Mouse (Mus musculus) layer of hippocampus, postnatal 25 days (tissue): ENCODE measurements around the gene Fam160b1. TPM values are rescaled to one million over a fixed set of nuclear protein-coding genes. Genes with fewer than 3 reads are reported as not detected.

Source experiments
- DNase-seq, 2 experiments: peaks; one replicate each; pipeline ENCODE4 v3.0.0; 2022; ENCODE audit warnings: mixed read lengths in 2 of 2, low spot score in 1 of 2; ENCODE audit errors: extremely low spot score in 1 of 2
- total RNA-seq, 2 experiments: library from RNA; stranded (reverse); gene quantifications; 2 replicates each; pipeline ENCODE4 v1.2.3; 2021

Gene Fam160b1
- total RNA-seq, 2 experiments from 2014 or later = 21.1 to 21.7 TPM

DNA sequence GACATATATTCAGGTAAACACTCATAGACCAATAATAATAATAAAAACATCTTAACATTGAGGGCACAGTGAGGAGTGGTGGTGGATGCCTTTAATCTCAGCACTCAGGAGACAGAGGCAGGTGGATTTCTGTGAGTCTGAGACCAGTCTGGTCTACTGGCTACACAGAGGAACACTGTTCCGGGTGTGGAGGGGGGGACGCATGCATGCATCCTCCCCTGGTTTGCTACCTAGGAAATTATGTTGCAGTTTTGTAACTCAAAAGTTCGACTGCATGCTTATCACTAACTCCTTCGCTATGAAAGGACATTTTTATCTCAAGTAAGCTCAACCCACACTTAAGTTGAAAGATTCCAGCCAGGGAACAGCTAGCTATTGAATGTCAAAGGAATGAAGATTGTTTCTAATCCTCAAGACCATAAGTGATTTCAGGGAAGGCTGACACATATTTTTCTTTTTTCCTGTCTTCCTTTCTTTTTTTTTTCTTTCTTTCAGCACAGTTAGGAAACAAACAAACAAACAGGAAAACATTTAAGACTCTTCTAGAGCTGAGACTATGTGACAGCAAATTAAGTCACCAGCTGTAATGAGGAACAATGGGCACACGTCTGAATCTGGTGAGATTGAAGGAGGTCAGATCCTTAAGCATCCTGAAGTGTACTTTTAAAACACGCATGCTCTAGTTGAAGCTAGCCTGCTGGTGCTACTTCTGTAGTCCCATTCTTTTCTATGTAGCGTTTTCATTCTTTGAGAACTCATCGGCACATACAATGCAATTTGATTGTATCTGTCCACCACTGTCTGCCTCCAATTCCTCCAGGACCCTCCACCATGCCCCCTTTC, 19.4 kb upstream of the Fam160b1 start:
- no peak for DNase-seq

DNA sequence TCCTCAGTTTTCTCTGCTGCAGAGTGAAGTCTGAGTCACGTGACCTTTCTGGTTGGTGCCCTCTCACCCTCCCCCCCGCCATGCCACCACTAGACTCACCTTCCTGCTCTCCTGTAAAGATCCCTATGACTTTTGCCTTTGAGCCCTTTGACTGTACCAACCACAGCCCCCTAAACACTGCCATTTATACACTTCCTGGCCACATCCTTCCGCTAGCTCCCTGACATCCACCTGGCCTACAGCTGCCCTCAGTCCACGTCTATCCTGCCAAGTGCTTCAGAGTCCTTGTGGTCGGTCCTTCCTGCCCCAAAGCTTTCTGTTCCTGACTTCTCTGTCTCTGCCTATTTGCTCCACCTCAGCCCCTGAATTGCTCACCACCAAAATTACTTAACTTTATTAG, 16.6 kb upstream of the Fam160b1 start:
- no peak for DNase-seq

DNA sequence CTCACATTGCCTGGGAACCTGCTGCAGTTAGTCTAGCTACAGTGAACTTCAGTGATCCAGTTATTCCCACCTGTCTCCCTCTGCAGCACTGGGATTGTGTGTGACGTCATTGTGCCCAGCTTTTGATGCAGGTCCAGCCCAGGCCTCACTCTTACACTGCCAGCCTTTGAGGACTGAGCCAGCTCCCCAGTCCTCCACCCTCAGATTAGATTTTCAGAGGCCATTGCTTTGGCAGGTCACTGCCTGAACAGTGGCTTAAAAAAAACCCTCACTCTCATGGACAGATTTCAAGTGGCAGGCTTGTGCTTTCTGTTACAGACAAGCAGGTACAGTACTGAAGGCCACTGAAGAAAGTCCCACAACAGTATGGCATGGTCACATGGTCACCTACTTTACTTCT, 15.8 kb upstream of the Fam160b1 start:
- DNase-seq = no peak

DNA sequence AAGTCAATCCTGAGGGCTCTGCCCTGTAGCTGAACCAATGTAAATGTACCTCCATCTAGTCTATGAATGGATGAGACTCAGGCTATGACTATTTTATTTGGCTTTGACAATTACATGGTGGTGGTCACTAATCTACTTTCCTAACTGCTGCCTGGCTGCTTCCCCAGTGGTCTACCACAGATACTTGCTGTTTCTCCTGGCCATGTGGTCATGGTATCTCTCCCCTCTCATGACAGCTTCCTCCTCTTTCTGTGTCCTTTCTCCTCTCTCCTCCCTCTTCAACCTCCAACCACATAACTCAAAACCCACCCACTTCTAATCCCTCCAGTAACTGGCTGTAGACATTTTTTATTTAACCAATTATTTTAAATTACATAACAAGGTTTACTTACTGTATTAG, 11.4 kb upstream of the Fam160b1 start:
- DNase-seq = no peak

DNA sequence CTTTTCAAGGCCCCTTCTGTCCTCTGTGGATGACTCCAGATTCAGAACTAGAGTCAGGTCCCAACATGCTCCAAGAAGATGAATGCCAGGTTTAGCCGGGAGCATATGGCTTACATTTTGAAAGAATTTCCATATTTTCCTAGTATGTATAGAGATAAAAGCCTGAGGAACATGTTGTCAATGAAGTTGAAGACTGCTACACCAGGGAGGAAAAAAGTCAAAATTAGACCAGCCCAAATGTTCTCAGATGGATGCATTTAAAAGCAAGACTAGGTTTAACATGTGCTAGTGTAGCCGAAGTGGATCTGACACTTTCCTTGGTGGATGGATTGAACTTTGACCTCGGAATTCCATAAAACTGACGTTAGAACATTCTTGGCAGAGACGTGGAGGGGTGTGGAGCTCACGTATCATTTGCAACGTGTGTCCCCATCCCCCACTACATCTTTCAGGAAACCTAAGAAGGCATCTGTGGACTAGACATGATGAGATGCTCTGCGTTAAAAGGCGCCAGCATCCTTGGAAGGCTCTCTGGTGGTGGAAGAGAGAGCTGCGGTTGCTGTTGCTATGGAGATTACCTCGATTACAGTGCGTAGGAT, 8.0 kb upstream of the Fam160b1 start:
- DNase-seq = no peak

DNA sequence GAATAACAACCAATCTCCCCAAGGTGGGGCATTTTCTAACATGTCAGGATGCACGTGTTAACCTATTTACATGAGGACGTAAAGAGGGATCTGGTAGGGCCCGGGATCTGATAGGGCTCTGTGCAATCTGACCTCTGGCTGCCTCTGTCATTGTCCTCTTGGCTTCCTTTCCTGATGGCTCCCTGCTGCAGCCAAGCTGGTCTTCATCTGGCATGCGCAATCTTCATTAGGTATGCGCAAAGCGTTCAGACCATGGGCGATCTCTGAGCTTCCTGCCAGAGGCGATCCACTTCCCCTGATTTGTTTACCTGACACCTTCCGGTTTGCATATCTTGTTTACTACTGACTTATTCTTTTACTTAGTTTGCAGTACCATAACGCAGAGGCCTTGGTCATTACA, 7.3 kb upstream of the Fam160b1 start:
- DNase-seq = no peak

DNA sequence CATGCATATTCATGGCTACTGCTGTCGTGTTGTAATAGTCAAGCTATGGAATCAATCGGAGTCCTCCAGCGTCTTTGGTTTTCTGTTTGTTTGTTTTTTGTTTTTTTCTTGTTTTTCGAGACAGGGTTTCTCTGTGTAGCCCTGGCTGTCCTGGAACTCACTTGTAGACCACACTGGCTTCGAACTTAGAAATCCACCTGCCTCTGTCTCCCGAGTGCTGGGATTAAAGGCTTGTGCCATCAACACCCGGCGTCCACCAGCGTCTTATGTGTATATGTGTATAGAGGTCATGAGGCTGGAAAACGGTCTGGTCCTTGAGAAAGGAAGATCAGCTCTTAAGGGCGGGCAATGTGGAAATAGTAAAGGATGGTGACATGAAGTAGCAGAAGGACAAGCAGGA, 6.4 kb upstream of the Fam160b1 start:
- no peak for DNase-seq

GRCm38 (mm10) chr19:57354715-57355114, 5.8 kb upstream of the Fam160b1 start:
- no peak for DNase-seq

DNA sequence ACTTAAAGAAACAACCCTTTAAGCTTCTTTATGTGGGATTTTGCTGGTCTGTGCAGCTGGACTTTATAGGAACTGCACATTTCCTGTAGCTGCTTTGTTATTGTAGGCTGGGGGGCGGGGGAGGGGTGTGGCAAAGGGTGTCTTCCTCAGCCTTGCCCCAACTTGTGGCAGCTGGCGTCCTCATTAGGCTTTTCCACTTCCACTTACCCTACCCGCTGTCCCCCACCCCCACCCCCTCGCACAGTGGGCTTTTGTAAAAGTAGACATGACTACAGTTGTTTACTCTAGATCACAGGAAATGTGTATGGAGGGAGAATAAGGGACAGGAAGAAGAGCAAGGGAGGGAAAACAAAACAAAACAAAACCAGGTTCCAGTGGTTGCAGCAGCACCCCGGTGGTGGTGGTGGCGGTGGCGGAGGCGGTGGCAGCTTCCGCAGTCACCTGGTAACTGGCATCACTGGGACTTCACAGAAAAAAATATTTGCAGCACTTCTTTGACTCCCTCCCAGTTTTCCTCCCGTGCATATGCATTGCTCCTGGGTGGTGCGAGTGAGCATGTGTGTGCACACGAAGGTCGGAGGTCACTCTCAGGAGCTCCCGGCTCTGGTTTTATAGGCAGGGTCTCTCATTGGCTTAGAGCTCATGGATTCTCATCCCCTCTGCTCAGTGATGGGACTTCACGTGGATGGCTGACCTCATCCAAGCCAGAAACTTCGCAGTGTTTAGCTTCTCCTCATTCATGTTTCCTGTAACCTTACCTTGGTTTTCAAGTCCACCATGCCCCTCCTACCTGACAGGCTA, 4.8 kb upstream of the Fam160b1 start:
- no peak for DNase-seq

DNA sequence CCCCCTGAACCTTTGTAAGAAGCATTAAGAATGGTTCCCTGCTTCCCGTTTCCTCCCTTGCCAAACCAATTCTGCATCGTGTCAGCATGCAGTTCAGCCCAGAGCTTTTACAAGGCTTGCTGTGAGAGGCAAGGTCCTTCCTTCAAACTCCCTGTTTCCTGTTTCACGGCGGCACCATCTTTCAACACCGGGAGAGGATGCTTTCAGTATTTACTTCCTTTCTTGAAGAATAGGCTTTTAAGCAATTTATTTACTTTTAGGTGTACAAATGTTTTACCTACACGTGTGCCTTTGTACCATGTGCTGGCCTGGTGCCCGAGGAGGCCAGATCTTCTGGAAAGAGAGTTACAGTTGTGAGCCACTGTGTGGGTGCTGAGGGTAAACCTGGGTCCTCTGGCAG, 4.2 kb upstream of the Fam160b1 start:
- DNase-seq = no peak

DNA sequence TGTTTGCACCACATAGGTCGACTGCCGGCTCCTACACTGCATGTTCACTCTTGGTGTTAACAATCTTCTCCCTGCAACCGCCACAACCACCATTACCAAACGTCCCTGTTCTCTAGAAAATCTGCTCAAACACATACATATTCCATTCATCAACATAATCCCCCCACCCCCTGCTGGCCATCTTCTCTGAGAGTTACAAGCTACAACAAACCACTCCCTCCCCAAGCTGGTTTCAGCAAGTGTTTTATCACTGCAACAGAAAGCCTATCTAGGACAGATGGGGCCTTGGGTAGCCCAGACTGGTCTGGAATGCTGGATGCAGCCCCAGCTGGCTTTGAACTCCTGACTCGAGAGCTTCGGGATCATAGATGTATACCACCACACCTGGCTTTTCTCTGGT, 3.2 kb upstream of the Fam160b1 start:
- DNase-seq = no peak

DNA sequence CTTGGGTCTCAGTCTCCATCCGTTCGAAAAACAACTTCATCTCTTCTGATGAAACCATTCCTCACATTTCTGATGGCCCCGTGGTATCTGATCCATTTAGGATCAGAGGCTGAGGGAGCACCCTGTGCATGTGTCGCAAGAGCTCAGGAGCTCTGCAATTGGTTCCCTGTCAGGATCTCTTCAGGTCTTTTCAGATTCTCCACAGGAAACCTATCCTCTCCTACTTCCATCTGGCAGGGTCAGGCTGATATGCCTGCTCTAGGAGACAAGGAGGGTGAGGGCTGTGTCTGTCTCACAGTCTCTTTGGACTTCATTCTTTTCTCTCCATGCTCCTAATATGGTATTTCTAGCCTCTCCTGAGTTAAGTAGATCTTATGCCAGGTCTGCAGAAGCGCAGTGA, 2.7 kb upstream of the Fam160b1 start:
- no peak for DNase-seq

GRCm38 (mm10) chr19:57358322-57358721, 2.2 kb upstream of the Fam160b1 start:
- peak in 1 of 2 experiments; percentile 58 for DNase-seq

- DNase-seq = no peak
Observed at GRCm38 (mm10) chr19:57358836-57359598, 1.5 kb upstream of the Fam160b1 start.

GRCm38 (mm10) chr19:57359701-57360326, 666 bp upstream of the Fam160b1 start:
- DNase-seq = no peak

DNA sequence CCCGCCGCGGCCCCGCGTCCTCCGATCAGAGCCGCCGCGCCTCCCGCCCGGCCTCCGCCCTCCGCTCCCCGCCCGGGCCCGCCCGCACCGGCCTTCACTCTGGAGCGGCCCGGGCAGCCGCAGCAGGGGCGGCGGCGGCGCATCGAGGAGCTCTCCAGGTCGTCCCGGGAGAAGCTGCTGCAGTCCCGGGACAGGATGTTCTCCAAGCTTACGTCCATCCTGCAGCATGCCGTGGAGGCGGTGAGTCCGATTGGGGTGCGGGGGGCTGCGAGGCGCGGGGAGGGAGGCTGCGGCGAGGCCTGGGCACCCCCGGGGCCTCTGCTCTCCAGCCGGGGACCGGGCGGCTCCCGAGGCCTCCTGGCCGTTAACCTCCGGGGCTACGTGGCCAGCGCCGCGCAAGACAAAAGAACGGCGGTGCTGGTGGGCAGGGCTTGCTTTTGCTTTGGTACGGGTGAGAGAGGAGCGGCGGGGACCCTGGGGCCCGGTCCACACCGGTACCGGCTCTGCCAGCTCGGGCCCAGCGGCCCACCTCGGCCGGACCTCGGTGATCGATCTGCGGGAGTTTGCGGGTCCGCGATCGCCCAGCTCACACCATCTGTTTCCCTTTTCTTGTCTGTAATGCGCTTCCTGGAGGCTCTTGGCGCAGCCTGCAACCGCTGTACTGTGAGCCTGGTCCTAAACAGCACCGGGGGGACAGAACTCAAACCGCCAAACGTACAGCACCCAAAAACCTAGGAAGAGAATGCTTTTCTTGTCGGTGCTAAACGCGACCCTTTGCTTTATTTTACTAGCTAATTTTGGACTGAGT, 855 bp downstream of the Fam160b1 start:
- DNase-seq = peak; percentile 30 to 63

DNA sequence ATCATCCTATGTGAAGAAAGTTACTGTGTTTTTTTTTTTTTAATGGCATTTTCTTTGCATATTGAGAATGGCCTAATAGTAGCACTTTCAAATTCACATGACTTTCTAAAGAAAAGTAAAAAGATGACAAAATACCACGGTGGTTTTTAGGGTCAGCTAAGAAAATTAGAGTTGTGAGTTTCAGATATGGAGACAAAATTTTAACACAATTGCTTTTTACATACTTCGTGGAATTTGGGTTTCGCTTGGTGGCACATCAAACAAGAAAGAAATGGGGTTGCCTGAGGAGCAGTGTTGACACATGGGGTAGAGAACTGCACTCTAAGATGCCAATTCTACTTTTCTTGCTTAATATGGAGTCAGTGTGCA, 1.4 kb downstream of the Fam160b1 start:
- DNase-seq = no peak

DNA sequence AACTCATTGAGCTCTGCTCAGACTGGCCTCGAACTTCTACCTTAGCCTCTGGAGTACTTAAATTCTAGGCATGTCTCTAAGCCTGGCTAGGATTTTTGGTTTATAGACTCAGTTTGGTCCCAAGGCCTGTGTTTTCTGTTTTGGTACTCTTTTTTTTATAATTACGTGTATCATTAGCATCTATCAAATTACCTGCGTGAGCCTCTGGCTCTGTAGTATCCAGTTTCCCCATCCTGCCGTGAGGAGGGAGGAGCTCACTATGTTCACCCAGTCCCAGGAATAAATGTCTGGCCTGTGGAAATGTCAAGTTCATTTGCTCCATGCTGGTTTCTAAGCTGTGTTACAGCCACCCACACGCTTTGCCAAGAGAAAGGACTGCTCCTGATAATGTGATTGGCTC, 2.1 kb downstream of the Fam160b1 start:
- no peak for DNase-seq

- DNase-seq = no peak
Observed at GRCm38 (mm10) chr19:57363076-57363475, 2.6 kb downstream of the Fam160b1 start.
